Mouse (Mus musculus) intestine, embryonic 14.5 days (tissue): ENCODE data around the gene Acsl3. TPM values are rescaled to one million over a fixed set of nuclear protein-coding genes. Genes with fewer than 3 reads are reported as not detected.

ENCODE experiments used
- ATAC-seq: fragments of 200-750 bp; cut with Nextera tagmentation; replicated peaks from 2 replicates; pipeline ENCODE4 v1.8.0; 2017; ENCODE audit warnings: low read depth, moderate number of reproducible peaks, moderate TSS enrichment, moderate library complexity; ENCODE audit not compliant: low FRiP score, low TSS enrichment
- DNase-seq: peaks from one replicate; pipeline ENCODE4 v3.0.0-alpha.2; 2018; ENCODE audit warnings: low spot score
- H3K27ac ChIP-seq: fragments of 300-500 bp; sonication (generic); 2 replicates; pipeline ENCODE4 v1.5.1; 2014; ENCODE audit warnings: low read depth, mild to moderate bottlenecking, control low read depth
- H3K27me3 ChIP-seq: fragments of 300-500 bp; sonication (generic); replicated peaks from 2 replicates; pipeline ENCODE4 v1.6.1; 2014; ENCODE audit warnings: low read length, control low read depth; ENCODE audit not compliant: control insufficient read depth, insufficient read depth
- H3K36me3 ChIP-seq: fragments of 300-500 bp; sonication (generic); 2 replicates; pipeline ENCODE4 v1.6.1; 2014; ENCODE audit warnings: low read length, control low read depth; ENCODE audit not compliant: control insufficient read depth, insufficient read depth
- H3K4me1 ChIP-seq: fragments of 300-500 bp; sonication (generic); replicated peaks from 2 replicates; pipeline ENCODE4 v1.6.1; 2014; ENCODE audit warnings: low read length, control low read depth, mixed read lengths; ENCODE audit not compliant: control insufficient read depth, insufficient read depth
- H3K4me2 ChIP-seq: fragments of 300-500 bp; sonication (generic); 2 replicates; pipeline ENCODE4 v1.6.1; 2014; ENCODE audit warnings: low read length
- H3K4me3 ChIP-seq: fragments of 300-500 bp; sonication (generic); 2 replicates; pipeline ENCODE4 v1.5.1; 2014; ENCODE audit warnings: low read depth, low read length, control low read depth, mixed read lengths
- H3K9ac ChIP-seq: fragments of 300-500 bp; sonication (generic); 2 replicates; pipeline ENCODE4 v1.6.1; 2014; ENCODE audit warnings: mild to moderate bottlenecking, low read length
- H3K9me3 ChIP-seq: fragments of 300-500 bp; sonication (generic); 2 replicates; pipeline ENCODE4 v1.6.1; 2016; ENCODE audit warnings: low read length, control low read depth; ENCODE audit not compliant: control insufficient read depth
- WGBS: fragments of 180-500 bp; shearing (Covaris S2); extraction: QIAGEN DNeasy Blood & Tissue Kit; methylation state at CpG from one replicate; pipeline ENCODE4 v1.1.7; 2014; 5-methylcytosine and 5-hydroxymethylcytosine counted together
- polyA plus RNA-seq: library from polyadenylated mRNA; unstranded; fragments of >200 nt; fragmentation: Nextera tagmentation; extraction: Ambion mirVana; gene quantifications from 2 replicates; pipeline ENCODE4 v1.2.1, GENCODE M21; 2014

The Acsl3 gene
- 87.5 and 96.7 TPM in 2 replicates for polyA plus RNA-seq

DNA sequence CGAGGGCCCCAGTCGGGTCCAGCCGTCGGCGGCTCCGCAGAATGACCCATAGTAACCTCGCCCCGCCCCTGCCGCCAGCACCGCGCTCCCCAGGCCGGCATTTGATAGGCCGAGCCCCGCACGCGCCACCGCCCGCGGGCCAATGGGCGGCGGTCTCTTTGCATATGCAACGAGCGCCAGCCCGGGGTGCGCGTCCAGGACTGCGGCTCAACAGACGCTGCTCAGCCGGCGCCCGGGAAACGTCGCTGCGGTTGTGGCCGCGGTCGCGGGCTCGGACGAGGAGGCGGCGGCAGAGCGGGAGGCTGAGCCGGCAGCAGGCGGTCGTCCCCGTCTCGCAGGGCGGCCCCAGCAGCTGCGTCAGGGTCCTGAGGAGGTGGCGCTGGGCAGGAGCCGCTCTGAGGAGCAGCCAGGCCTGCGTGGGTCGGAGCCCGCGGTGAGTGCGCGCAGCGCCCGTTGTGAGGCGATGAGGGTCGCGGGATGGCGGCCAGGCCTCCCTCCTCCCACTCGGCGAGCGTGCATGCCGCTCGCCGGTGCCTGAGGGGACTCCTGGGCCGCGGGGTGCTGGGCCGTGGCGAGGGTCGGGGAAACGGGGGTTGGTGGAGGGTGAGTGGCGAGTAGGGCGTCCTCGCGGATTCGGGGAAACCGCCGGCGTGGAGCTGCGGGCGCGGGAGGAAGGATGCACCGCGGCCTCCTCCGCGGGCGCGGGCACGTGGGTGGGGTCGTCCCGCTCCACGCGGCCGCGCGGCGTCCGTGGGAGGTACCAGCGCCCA is at the start of gene Acsl3, which contains the start of gene Utp14b:
TSS of gene Acsl3 (plus strand) at position 155 of the 770 bp plus-strand sequence.
TSS of gene Utp14b (plus strand) at position 368 of the 770 bp plus-strand sequence.
- H3K9me3 ChIP-seq: no peaks in the 10 kb centered on the region
- H3K4me2 ChIP-seq: peak within 1 kb of the TSS; percentile 58
- ATAC-seq (peak; percentile 100), DNase-seq (peak; percentile 97)
- under 1% methylated on average over 103 of the region's 104 CpGs for WGBS
- H3K4me1 ChIP-seq: peaks cover 34% of the 10 kb centered on the region
- no peaks in the 10 kb centered on the region for H3K27me3 ChIP-seq
- no peaks in the 10 kb centered on the region for H3K36me3 ChIP-seq
- H3K27ac ChIP-seq: peak within 1 kb of the TSS; percentile 88
- H3K4me3 ChIP-seq: peak within 1 kb of the TSS; percentile 54
- peak within 1 kb of the TSS; percentile 94 for H3K9ac ChIP-seq

DNA sequence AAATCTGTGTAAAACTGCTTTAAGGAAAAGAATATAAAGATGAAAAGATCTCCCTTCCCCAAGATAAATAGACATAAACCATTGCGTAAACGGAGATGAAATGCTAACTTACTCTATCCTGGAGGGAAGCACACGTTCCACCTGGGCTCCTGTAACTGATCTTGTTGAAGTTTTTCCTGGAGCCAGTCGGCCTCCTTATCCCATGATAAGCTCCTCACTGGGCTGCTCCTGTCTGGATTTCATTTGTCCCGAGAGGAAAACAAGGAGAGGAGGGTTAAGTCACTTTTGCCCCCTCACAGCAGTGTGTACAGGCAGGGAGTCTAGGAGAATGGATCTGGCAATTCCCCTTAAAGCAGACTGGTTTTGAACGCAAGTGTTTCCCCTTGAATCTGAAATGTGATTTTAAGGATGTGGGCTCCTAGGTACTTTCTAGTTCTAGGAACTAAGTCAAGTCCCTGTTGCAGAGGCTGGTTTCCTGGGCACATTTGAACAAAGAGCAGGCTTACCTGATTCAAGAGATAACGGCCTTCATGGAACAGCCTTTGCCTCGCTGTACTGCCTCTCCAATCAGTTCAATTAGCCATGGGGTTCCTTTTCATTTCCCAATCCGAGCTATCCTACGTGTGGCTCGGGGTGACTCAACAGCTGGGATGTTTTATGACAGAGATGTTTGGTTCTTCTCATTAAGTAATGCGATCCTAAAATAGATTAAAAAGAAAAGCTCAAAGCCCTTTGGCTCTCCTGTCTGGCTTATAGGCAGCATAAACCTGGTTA is 48.3 kb upstream of the Acsl3 start:
- no peaks in the 10 kb centered on the region for H3K9me3 ChIP-seq
- H3K27ac ChIP-seq: no peak overlapping the region
- WGBS: 22% methylated on average over 12 of the region's 12 CpGs
- ATAC-seq (no peak), DNase-seq (peak; percentile 59)
- no peaks in the 10 kb centered on the region for H3K27me3 ChIP-seq
- H3K4me3 ChIP-seq: no peak overlapping the region
- H3K9ac ChIP-seq: no peak overlapping the region
- H3K4me2 ChIP-seq: no peak overlapping the region
- H3K4me1 ChIP-seq: peaks cover 8% of the 10 kb centered on the region
- no peaks in the 10 kb centered on the region for H3K36me3 ChIP-seq

DNA sequence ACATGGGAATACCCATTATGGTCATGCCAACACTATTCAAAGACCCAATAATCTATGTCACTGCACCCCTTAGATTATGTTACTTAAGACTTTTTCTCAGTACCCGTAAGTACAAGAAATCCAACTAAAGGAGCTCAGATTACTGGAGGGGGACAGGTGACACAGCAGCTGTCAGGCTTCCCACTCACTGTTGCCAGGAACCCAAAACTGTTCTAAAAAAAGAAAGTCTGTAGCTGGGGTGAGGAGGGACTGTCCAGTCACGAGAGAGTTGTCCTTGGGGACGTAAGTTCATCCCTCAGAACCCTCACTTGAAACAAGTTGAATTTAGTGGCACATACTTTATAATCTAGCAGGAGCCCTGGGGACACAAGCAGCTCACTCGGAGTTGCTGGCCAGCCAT is 46.6 kb upstream of the Acsl3 start:
- WGBS: 66% methylated on average over 4 of the region's 4 CpGs
- peak; percentile 41 for DNase-seq
- no peak overlapping the region for H3K9ac ChIP-seq
- no peaks in the 10 kb centered on the region for H3K36me3 ChIP-seq
- H3K27me3 ChIP-seq: no peaks in the 10 kb centered on the region
- peaks cover 8% of the 10 kb centered on the region for H3K4me1 ChIP-seq
- ATAC-seq: no peak
- H3K9me3 ChIP-seq: no peaks in the 10 kb centered on the region
- no peak overlapping the region for H3K27ac ChIP-seq
- no peak overlapping the region for H3K4me3 ChIP-seq
- H3K4me2 ChIP-seq: no peak overlapping the region

DNA sequence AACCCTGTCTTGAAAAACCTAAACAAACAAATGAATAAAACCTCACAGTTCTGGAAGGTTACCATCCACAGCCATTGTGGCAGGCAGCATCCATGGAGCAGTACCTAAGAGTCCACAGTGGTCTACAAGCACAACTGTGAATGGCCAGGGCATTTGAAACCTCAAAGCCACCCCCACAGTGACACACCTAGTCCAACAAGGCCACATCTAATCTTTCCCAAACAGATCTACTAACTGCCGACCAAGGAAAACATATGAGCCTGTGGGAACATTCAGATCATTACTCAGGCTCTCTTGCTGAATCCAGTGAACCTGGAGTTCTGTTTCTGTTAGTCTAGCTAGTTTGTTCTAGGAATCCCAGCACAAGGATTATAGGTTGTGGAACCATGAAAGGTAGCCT is 44.7 kb upstream of the Acsl3 start:
- DNase-seq (peak; percentile 27), ATAC-seq (no peak)
- H3K36me3 ChIP-seq: no peaks in the 10 kb centered on the region
- H3K9ac ChIP-seq: no peak overlapping the region
- H3K4me3 ChIP-seq: no peak overlapping the region
- no peaks in the 10 kb centered on the region for H3K27me3 ChIP-seq
- H3K4me1 ChIP-seq: peaks cover 8% of the 10 kb centered on the region
- H3K4me2 ChIP-seq: no peak overlapping the region
- H3K9me3 ChIP-seq: no peaks in the 10 kb centered on the region
- no peak overlapping the region for H3K27ac ChIP-seq
- WGBS: 57% methylated on average over 1 of the region's 1 CpGs

DNA sequence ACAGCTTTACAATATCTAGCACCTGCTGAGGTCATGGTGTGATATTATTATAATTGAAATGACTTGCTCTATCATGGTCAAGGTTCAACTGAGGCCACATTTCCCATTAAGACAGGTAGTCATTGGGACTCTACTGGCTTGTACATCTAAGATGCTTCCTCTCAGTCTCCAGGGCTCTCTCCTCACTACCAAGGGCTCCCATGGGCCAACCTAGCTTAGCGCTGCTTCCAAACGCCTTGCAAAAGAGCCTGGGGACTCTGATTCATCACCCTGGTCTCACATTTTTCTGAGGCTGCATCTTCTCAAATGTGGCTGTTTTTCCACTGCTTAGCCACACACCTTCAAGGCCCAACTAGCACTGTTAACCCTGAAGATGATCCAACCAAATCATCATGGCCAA is 33.3 kb upstream of the Acsl3 start:
- Histone ChIP-seq H3K9ac (no peak overlapping the region), H3K4me3 (no peak overlapping the region), H3K9me3 (no peaks in the 10 kb centered on the region), H3K36me3 (no peaks in the 10 kb centered on the region), H3K4me2 (no peak overlapping the region), H3K27me3 (no peaks in the 10 kb centered on the region), H3K4me1 (no peaks in the 10 kb centered on the region), H3K27ac (no peak overlapping the region)
- no peak for ATAC-seq
- 84% methylated on average over 2 of the region's 2 CpGs for WGBS
- peak; percentile 2 for DNase-seq

DNA sequence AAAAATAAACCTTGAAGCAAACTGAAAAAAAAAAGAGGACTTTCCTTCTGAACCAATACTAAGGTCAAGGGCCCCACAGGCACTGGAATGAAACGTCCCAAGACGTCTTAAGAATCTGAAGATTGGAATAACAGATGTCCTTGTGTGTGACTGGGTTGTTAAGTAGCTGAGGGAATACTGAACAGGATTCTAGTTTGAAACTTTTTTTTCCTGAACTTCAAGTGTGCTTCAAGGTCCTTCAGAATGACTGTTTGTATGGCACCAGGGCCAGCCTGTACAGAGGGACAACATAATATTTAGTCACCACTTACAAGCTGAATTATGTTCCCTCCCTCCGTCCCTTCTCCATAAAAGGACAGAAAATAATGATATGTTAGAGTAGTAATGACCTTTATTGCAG is 23.1 kb upstream of the Acsl3 start:
- no peak overlapping the region for H3K4me2 ChIP-seq
- ATAC-seq: no peak

DNA sequence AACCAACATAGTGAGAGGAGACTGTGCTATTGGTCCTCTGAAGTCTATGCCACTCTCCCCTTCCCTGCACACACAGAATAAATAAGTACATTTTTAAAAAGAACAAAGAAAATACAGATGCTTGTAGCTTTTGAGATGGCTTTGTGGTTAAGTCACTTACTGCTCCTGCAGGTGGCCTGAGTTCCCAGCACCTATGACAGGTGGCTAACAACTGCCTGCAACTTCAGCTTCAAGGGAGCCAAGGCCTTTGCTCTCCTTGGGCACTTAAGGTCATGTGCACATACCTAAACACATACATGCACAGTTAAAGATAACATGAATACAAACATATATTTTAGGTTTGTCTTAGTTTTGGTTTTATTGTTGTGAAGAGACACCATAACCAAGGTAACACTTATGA is 16.8 kb upstream of the Acsl3 start:
- H3K4me3 ChIP-seq: no peak overlapping the region
- no peak for ATAC-seq
- H3K4me1 ChIP-seq: no peaks in the 10 kb centered on the region

More for the DNA sequence above, 23.1 kb upstream of the Acsl3 start:
- 69% methylated on average over 3 of the region's 3 CpGs for WGBS
- no peak for DNase-seq
- no peak overlapping the region for H3K27ac ChIP-seq
- H3K36me3 ChIP-seq: no peaks in the 10 kb centered on the region
- H3K9me3 ChIP-seq: no peaks in the 10 kb centered on the region
- no peaks in the 10 kb centered on the region for H3K4me1 ChIP-seq
- no peak overlapping the region for H3K4me3 ChIP-seq
- H3K9ac ChIP-seq: no peak overlapping the region
- no peaks in the 10 kb centered on the region for H3K27me3 ChIP-seq

DNA sequence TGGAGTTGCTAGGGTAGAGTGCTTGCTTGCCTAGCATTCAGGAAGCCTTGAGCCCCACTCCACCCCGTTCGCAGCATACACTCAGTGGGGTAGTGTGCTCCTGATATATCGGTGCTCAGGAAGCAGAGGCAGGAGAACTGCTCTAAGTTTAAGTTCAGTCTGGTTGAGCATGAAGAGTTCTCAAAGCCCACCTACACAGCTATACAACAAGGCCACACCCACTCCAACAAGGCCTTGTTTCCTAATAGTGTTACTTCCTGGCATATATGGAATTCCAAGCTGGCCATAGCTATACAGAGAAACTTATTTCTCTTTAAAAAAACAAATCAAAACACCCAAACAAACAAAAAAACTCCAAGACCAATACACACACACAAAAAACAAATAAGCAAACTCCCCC is 15.8 kb upstream of the Acsl3 start:
- DNase-seq (no peak), ATAC-seq (no peak)
- Histone ChIP-seq H3K4me3 (no peak overlapping the region), H3K4me2 (no peak overlapping the region), H3K9me3 (no peaks in the 10 kb centered on the region), H3K36me3 (no peaks in the 10 kb centered on the region), H3K9ac (no peak overlapping the region), H3K4me1 (no peaks in the 10 kb centered on the region), H3K27me3 (no peaks in the 10 kb centered on the region), H3K27ac (no peak overlapping the region)
- 95% methylated on average over 3 of the region's 3 CpGs for WGBS

More for the DNA sequence above, 16.8 kb upstream of the Acsl3 start:
- Histone ChIP-seq H3K27me3 (no peaks in the 10 kb centered on the region), H3K27ac (no peak overlapping the region), H3K4me2 (no peak overlapping the region), H3K36me3 (no peaks in the 10 kb centered on the region), H3K9ac (no peak overlapping the region), H3K9me3 (no peaks in the 10 kb centered on the region)
- no peak for DNase-seq
